Mouse (Mus musculus) embryonic fibroblast, embryonic 13.5 days (primary cell): ENCODE results near the gene Adssl1.

Source experiments
- CTCF ChIP-seq: IDR thresholded peaks from 2 replicates; pipeline ENCODE4 v1.5.1; 2011; ENCODE audit warnings: mild to moderate bottlenecking, control low read depth, low read length, moderate library complexity, borderline replicate concordance; ENCODE audit not compliant: insufficient read depth
- POLR2A ChIP-seq: IDR thresholded peaks from 2 replicates; pipeline ENCODE4 v1.6.1; 2011; ENCODE audit warnings: low read depth, mild to moderate bottlenecking, control low read depth, low read length, moderate library complexity

DNA sequence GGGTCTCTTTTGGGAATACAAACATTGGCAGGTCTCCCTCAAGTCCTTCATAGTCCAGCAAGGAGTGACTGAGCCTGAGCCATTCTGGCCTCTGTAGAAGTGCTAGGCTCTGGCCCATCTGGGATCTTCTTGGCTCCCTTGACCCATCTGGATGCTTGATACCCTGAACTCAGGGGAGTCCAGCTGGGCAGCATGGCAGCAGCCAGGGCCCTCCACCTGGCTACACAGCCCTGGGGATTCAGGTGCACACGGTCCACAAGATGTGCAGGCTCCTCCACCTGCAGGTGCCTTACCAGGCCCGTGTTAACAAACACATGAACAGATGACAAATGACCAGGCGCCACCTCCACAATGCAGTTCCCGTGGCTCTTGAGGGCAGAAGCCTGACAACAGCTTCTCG is 44.8 kb downstream of the Adssl1 start:
- TF ChIP-seq POLR2A (no peak), CTCF (no peak)
